Mouse (Mus musculus): ENCODE measurements around the gene Gm4922. TPM values are rescaled to one million over a fixed set of nuclear protein-coding genes. Genes with fewer than 3 reads are reported as not detected.

Gm4922 gene
- polyA plus RNA-seq (2012; fragmentation: generic; extraction: Trizol) = not detected

GRCm38 (mm10) chr10:18786693-18787092 lies at the start of gene Gm4922:
Gene Gm4922, minus strand, starts transcription at chr10:18786793.

DNA sequence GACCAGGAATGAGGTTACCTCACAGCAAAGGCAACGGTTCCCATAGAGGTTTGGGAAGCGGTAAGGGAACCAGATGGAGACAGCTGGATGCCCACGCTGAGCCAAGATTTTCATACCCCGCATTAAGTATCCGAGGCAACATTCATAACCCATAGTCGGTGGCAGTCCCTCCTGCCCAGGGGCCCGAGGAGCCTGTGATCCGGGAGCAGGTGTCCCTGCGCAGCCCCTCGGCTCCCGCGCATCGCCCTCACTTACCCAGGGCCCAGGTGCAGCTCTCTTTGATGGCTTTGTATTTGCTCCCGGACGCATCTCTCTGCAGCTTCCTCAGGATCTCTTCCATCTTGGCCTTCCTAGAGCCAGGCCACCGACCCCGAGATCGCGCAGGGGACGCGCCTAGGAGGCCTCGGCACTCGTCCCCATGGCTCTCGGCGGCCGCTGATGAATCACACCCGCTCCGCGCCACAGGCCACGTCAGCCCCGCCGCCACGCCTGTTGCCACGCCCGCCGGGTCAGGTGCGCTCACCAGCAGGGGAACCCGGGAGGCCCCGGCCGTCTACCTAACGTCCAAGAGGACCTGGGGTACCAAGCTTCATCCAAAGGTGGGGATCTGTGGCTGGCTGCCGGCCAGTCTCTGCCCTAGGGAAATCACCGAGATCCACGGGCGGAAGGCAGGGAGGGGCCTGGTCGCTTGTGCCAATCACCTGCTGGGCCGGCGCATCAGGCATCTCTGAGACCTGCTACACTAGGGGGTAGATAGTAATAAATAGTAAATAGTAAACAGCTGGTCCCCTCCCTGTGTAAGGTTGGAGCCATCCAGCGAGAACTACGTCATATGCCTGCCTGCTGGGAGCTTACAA lies 43.1 kb downstream of the Gm4922 start, which contains the start of gene Arfgef3:
TSS of gene Arfgef3 (minus strand) at position 664 of the 857 bp plus-strand sequence.

Other genes starting within 250 kb of the Gm4922 start
- gene Hebp2, start 240.7 kb downstream of the Gm4922 start, polyA plus RNA-seq (2012; fragmentation: generic; extraction: Trizol) = 1 to 10 TPM in 1 of 2 experiments, under 1 TPM in 1; 0.63 to 2.7 TPM
- gene Arfgef3, start 42.8 kb downstream of the Gm4922 start, polyA plus RNA-seq (2012; fragmentation: generic; extraction: Trizol) = not detected
- gene Perp, start 58.2 kb upstream of the Gm4922 start, polyA plus RNA-seq (2012; fragmentation: generic; extraction: Trizol) = under 1 TPM; 0.12 to 0.31 TPM
- 1 to 10 TPM in 1 of 2 experiments, under 1 TPM in 1; 0.21 to 3.4 TPM for gene Tnfaip3, start 228.9 kb upstream of the Gm4922 start, polyA plus RNA-seq (2012; fragmentation: generic; extraction: Trizol)